Mouse (Mus musculus): ENCODE results near the gene Ldlrad3. TPM values are rescaled to one million over a fixed set of nuclear protein-coding genes. Genes with fewer than 3 reads are reported as not detected.

Gene Ldlrad3
- polyA plus RNA-seq, 2 experiments: 45.1 to 49.7 TPM

DNA sequence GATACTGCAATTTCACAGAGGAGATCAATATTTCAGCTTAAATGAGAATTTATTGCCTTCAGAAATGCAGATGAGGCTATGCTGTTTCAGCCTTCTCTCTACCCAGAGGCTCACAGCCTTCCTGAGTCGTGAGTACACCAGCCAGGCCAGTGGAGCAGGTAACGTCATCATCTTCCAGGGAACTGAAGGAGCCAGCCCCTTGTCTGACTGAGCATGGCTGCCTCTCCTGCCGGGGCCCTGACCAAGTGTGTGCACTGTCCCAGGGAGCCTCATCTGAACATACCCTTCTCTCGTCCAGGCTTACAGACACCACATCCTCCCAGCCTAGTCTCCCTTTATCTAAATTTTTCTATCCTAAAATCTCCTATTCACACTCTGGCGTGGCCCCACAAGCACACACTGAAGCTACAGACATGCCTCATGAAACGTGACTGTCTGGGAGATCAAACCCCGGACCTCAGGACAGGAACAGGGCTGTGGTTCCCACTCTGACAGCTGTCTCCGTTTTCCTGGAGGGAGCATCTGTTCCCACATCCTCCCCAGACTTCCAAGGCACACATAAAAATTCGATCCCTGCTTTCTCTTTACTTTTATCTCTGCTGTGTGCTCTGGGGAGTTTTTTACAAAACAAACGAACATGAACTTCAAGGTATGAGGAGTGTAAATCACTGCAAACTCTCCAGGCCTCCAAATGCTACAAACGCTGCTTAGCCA lies 164.7 kb downstream of the Ldlrad3 start:
- no peak overlapping the region for H3K4me2 ChIP-seq (replicated peaks; ENCODE audit: low read depth, low read length, severe bottlenecking)
- peak overlapping the region; percentile 40 for H3K27ac ChIP-seq (replicated peaks; ENCODE audit: low read depth, low read length)
- H3K27me3 ChIP-seq (ENCODE audit: control insufficient read depth, insufficient read depth, low read length): no peaks in the 10 kb centered on the region
- H3K9ac ChIP-seq (ENCODE audit: low read depth, low read length, severe bottlenecking): no peak overlapping the region
- no peak for TF ChIP-seq POLR2A (IDR thresholded peaks at IDR 0.05; ENCODE audit: borderline replicate concordance, extremely low read depth, insufficient read depth, insufficient read length)
- WGBS: 17% methylated on average over 11 of the region's 11 CpGs
- no peak overlapping the region for H3K4me3 ChIP-seq (replicated peaks; ENCODE audit: low read length)
- ATAC-seq (ENCODE audit: low FRiP score, low read depth) (peak; percentile 60), DNase-seq (ENCODE audit: low spot score) (peak; percentile 39)
- H3K9me3 ChIP-seq (ENCODE audit: control insufficient read depth, low read length): no peaks in the 10 kb centered on the region
- peaks cover 7% of the 10 kb centered on the region; the same call in 1 of the 2 replicates for H3K36me3 ChIP-seq (ENCODE audit: control insufficient read depth, insufficient read depth, low read length)
- H3K4me1 ChIP-seq (ENCODE audit: control insufficient read depth, insufficient read depth, low read length): peaks cover 13% of the 10 kb centered on the region

DNA sequence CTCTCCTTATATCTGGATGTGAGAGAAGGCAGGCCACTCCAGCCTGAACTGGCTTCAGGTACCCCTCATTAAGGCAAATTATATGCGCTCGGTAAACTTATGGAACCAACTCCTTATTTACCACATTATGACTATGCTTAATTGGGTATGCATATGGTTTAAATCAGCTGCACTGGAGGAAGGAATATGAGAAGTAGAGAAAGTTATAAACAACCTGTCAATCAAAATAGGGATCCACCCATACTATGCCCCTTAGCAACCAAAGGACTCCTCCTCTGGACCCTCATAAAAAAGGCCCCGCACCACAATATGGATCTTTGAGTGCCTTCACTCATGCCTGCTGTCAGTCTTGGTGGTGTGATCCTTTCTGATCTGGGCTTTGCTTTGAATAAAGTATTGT lies 165.6 kb downstream of the Ldlrad3 start:
- 51% methylated on average over 3 of the region's 3 CpGs for WGBS
- Histone ChIP-seq H3K36me3 (ENCODE audit: control insufficient read depth, insufficient read depth, low read length) (peaks cover 10% of the 10 kb centered on the region; the same call in 1 of the 2 replicates), H3K4me2 (replicated peaks; ENCODE audit: low read depth, low read length, severe bottlenecking) (no peak overlapping the region), H3K9ac (ENCODE audit: low read depth, low read length, severe bottlenecking) (no peak overlapping the region), H3K4me1 (ENCODE audit: control insufficient read depth, insufficient read depth, low read length) (peaks cover 13% of the 10 kb centered on the region), H3K27me3 (ENCODE audit: control insufficient read depth, insufficient read depth, low read length) (no peaks in the 10 kb centered on the region), H3K4me3 (replicated peaks; ENCODE audit: low read length) (no peak overlapping the region), H3K9me3 (ENCODE audit: control insufficient read depth, low read length) (no peaks in the 10 kb centered on the region), H3K27ac (replicated peaks; ENCODE audit: low read depth, low read length) (no peak overlapping the region)
- ATAC-seq (ENCODE audit: low FRiP score, low read depth) (no peak), DNase-seq (ENCODE audit: low spot score) (no peak)
- no peak for TF ChIP-seq POLR2A (IDR thresholded peaks at IDR 0.05; ENCODE audit: borderline replicate concordance, extremely low read depth, insufficient read depth, insufficient read length)

GRCm38 (mm10) chr2:102014538-102015113 lies 171.6 kb downstream of the Ldlrad3 start:
- Histone ChIP-seq H3K4me1 (ENCODE audit: control insufficient read depth, insufficient read depth, low read length) (no peaks in the 10 kb centered on the region), H3K4me2 (replicated peaks; ENCODE audit: low read depth, low read length, severe bottlenecking) (no peak overlapping the region), H3K27me3 (ENCODE audit: control insufficient read depth, insufficient read depth, low read length) (no peaks in the 10 kb centered on the region), H3K27ac (replicated peaks; ENCODE audit: low read depth, low read length) (no peak overlapping the region), H3K9ac (ENCODE audit: low read depth, low read length, severe bottlenecking) (no peak overlapping the region), H3K36me3 (ENCODE audit: control insufficient read depth, insufficient read depth, low read length) (peaks cover 10% of the 10 kb centered on the region; the same call in 1 of the 2 replicates), H3K4me3 (replicated peaks; ENCODE audit: low read length) (no peak overlapping the region), H3K9me3 (ENCODE audit: control insufficient read depth, low read length) (no peaks in the 10 kb centered on the region; the same call in 1 of the 2 replicates)
- no peak for ATAC-seq (ENCODE audit: low FRiP score, low read depth)
- no peak for DNase-seq (ENCODE audit: low spot score)
- no peak for TF ChIP-seq POLR2A (IDR thresholded peaks at IDR 0.05; ENCODE audit: borderline replicate concordance, extremely low read depth, insufficient read depth, insufficient read length)
- 87% methylated on average over 6 of the region's 6 CpGs for WGBS

DNA sequence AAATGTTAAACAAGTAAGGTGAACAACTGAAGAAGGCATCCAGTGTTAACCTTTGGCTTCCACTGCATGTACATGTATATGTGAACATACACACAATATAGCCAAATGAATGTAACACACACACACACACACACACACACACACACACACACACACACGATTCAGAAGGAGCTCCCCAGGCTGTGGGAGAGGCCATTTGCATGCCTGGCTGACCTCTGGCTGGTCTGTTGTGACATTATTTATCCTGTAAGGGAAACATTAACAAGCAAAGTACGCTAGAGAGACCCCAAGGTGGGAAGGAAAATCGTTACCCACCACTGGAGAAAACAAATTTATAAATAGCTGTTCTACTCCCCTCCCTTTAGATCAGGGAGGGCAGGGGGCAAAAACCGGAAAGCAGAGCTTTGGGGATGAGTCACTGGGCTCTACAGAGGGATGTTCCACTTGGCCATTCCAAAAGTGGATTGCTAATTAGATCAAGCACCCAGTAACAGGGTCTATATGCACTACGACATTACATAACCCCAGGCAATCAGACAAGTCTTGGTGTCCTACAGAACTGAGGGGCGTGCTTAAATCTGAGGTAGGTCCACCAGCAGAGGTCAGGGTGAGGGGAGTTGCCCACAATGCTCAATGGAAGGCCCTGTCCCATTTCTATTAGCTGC lies 174.7 kb downstream of the Ldlrad3 start:
- no peak for DNase-seq (ENCODE audit: low spot score)
- TF ChIP-seq POLR2A (IDR thresholded peaks at IDR 0.05; ENCODE audit: borderline replicate concordance, extremely low read depth, insufficient read depth, insufficient read length): no peak
- no peak overlapping the region for H3K27ac ChIP-seq (replicated peaks; ENCODE audit: low read depth, low read length)
- no peak overlapping the region for H3K4me3 ChIP-seq (replicated peaks; ENCODE audit: low read length)
- no peaks in the 10 kb centered on the region for H3K27me3 ChIP-seq (ENCODE audit: control insufficient read depth, insufficient read depth, low read length)
- ATAC-seq (ENCODE audit: low FRiP score, low read depth): no peak
- no peak overlapping the region for H3K4me2 ChIP-seq (replicated peaks; ENCODE audit: low read depth, low read length, severe bottlenecking)
- no peaks in the 10 kb centered on the region; the same call in 1 of the 2 replicates for H3K9me3 ChIP-seq (ENCODE audit: control insufficient read depth, low read length)
- H3K4me1 ChIP-seq (ENCODE audit: control insufficient read depth, insufficient read depth, low read length): peaks cover 3% of the 10 kb centered on the region
- no peak overlapping the region for H3K9ac ChIP-seq (ENCODE audit: low read depth, low read length, severe bottlenecking)
- 67% methylated on average over 6 of the region's 6 CpGs for WGBS
- 0 out of 2 replicates have a peak, but pooled peaks cover 3% of the 10 kb centered on the region for H3K36me3 ChIP-seq (ENCODE audit: control insufficient read depth, insufficient read depth, low read length)

DNA sequence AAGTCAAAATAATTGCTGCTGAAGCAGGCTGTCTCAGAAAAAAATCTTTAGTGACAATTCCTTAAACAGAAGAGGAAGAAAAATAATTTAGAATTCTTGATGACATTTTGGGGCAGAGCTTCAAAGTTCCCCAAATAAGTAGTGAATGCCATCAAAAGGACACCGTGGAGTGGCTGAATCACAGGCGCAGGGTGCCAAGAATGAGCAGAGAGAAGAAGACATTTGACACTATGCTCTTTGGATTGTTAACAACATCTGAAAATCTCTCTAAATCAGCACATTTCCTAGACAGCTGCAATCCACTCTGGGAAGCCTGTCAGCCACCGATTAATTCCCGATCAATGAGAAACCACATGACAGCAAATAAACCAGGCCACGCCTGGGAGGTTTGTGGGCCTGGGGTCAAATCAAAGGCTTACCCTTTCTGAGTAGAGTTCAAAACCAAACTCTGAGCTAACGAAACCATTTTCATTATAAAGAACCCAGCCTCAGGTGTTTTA lies 176.4 kb downstream of the Ldlrad3 start:
- WGBS: 65% methylated on average over 6 of the region's 6 CpGs
- no peak for DNase-seq (ENCODE audit: low spot score)
- no peak overlapping the region for H3K4me2 ChIP-seq (replicated peaks; ENCODE audit: low read depth, low read length, severe bottlenecking)
- no peak overlapping the region for H3K27ac ChIP-seq (replicated peaks; ENCODE audit: low read depth, low read length)
- H3K4me3 ChIP-seq (replicated peaks; ENCODE audit: low read length): no peak overlapping the region
- no peak overlapping the region for H3K9ac ChIP-seq (ENCODE audit: low read depth, low read length, severe bottlenecking)
- no peaks in the 10 kb centered on the region for H3K36me3 ChIP-seq (ENCODE audit: control insufficient read depth, insufficient read depth, low read length)
- no peak for TF ChIP-seq POLR2A (IDR thresholded peaks at IDR 0.05; ENCODE audit: borderline replicate concordance, extremely low read depth, insufficient read depth, insufficient read length)
- no peak for ATAC-seq (ENCODE audit: low FRiP score, low read depth)
- H3K4me1 ChIP-seq (ENCODE audit: control insufficient read depth, insufficient read depth, low read length): peaks cover 19% of the 10 kb centered on the region
- no peaks in the 10 kb centered on the region for H3K27me3 ChIP-seq (ENCODE audit: control insufficient read depth, insufficient read depth, low read length)
- no peaks in the 10 kb centered on the region; the same call in 1 of the 2 replicates for H3K9me3 ChIP-seq (ENCODE audit: control insufficient read depth, low read length)
